Mouse (Mus musculus) kidney, adult 2 months (tissue): ENCODE data around the gene Stk24.

ENCODE experiments used
- CTCF ChIP-seq: fragments of 200-500 bp; conservative IDR thresholded peaks from 2 replicates; pipeline ENCODE4 v1.5.1; 2011; ENCODE audit warnings: low read depth, mild to moderate bottlenecking, control low read depth, low read length, moderate library complexity, mixed read lengths; ENCODE audit not compliant: insufficient read depth, insufficient read length
- POLR2A ChIP-seq: fragments of 200-500 bp; IDR thresholded peaks from one replicate; pipeline ENCODE4 v1.6.1; 2011; ENCODE audit warnings: low read depth, low read length, control low read depth

GRCm38 (mm10) chr14:121383801-121384200 lies 4.0 kb upstream of the Stk24 start:
- no peak for TF ChIP-seq CTCF
- no peak for TF ChIP-seq POLR2A
